Mouse (Mus musculus) megakaryocyte, embryonic 14.5 days (primary cell): ENCODE results near the gene Rpe65. TPM values are rescaled to one million over a fixed set of nuclear protein-coding genes. Genes with fewer than 3 reads are reported as not detected.

Source experiments
- H3K27me3 ChIP-seq: replicated peaks from 2 replicates; pipeline ENCODE3; 2012; ENCODE audit warnings: inconsistent platforms
- H3K36me3 ChIP-seq: replicated peaks from 2 replicates; pipeline ENCODE3; 2012; ENCODE audit warnings: low read length, inconsistent platforms, mixed read lengths
- H3K4me1 ChIP-seq: 2 replicates; pipeline ENCODE4 v1.6.1; 2012; ENCODE audit warnings: inconsistent platforms
- H3K4me3 ChIP-seq: replicated peaks from 2 replicates; pipeline ENCODE3; 2012; ENCODE audit warnings: moderate library complexity, mild to moderate bottlenecking, inconsistent platforms
- H3K9me3 ChIP-seq: 2 replicates; pipeline ENCODE4 v1.6.1; 2012; ENCODE audit warnings: inconsistent platforms
- FLI1 ChIP-seq: IDR thresholded peaks from 2 replicates; pipeline ENCODE4 v1.6.1; 2012; ENCODE audit warnings: low read length, inconsistent platforms, mixed read lengths
- GATA1 ChIP-seq: IDR thresholded peaks from 3 replicates; pipeline ENCODE4 v1.6.1; 2012; ENCODE audit warnings: mixed read lengths, low read length, inconsistent platforms, borderline replicate concordance
- polyA plus RNA-seq: library from polyadenylated mRNA; stranded (reverse); fragments of >175 nt; gene quantifications from 2 replicates; pipeline ENCODE4 v1.2.3, GENCODE M21; 2012; ENCODE audit warnings: low replicate concordance; ENCODE audit not compliant: insufficient read depth

Gene Rpe65
- not detected in 2 replicates for polyA plus RNA-seq

- no peaks in the 10 kb centered on the region for H3K36me3 ChIP-seq
- H3K27me3 ChIP-seq, result no peaks in the 10 kb centered on the region
- no peak within 1 kb of the TSS for H3K4me3 ChIP-seq
- TF ChIP-seq GATA1, result no peak
- TF ChIP-seq FLI1, result no peak
- no peaks in the 10 kb centered on the region for H3K4me1 ChIP-seq
- H3K9me3 ChIP-seq, result no peaks in the 10 kb centered on the region
These were observed at the start of gene Rpe65 for GRCm38 (mm10) chr3:159598875-159599274. Gene Rpe65 (plus strand): TSS chr3:159599175.

- H3K4me1 ChIP-seq, result no peaks in the 10 kb centered on the region
- TF ChIP-seq GATA1 (no peak), FLI1 (no peak)
- no peaks in the 10 kb centered on the region for H3K27me3 ChIP-seq
- H3K36me3 ChIP-seq, result no peaks in the 10 kb centered on the region
- peak overlapping the region; percentile 15 for H3K4me3 ChIP-seq
- no peaks in the 10 kb centered on the region for H3K9me3 ChIP-seq
These were observed 48.8 kb upstream of the Rpe65 start for GRCm38 (mm10) chr3:159550224-159550623.

GRCm38 (mm10) chr3:159614977-159615376 is 16.0 kb downstream of the Rpe65 start:
- Histone ChIP-seq H3K9me3 (no peaks in the 10 kb centered on the region), H3K4me1 (no peaks in the 10 kb centered on the region), H3K36me3 (no peaks in the 10 kb centered on the region), H3K4me3 (no peak overlapping the region), H3K27me3 (no peaks in the 10 kb centered on the region)
- TF ChIP-seq GATA1 (no peak), FLI1 (no peak)

- no peaks in the 10 kb centered on the region for H3K27me3 ChIP-seq
- H3K4me3 ChIP-seq, result no peak overlapping the region
- H3K4me1 ChIP-seq, result no peaks in the 10 kb centered on the region
- no peaks in the 10 kb centered on the region for H3K36me3 ChIP-seq
- no peak for TF ChIP-seq GATA1
- TF ChIP-seq FLI1, result no peak
- no peaks in the 10 kb centered on the region for H3K9me3 ChIP-seq
These were observed 22.1 kb downstream of the Rpe65 start for GRCm38 (mm10) chr3:159621026-159621425.

- Histone ChIP-seq H3K4me3 (no peak overlapping the region), H3K9me3 (no peaks in the 10 kb centered on the region), H3K27me3 (no peaks in the 10 kb centered on the region), H3K4me1 (no peaks in the 10 kb centered on the region), H3K36me3 (no peaks in the 10 kb centered on the region)
- TF ChIP-seq GATA1 (no peak), FLI1 (no peak)
These were observed 25.0 kb downstream of the Rpe65 start for GRCm38 (mm10) chr3:159624010-159624409.

- Histone ChIP-seq H3K4me1 (no peaks in the 10 kb centered on the region), H3K9me3 (no peaks in the 10 kb centered on the region), H3K36me3 (no peaks in the 10 kb centered on the region), H3K27me3 (no peaks in the 10 kb centered on the region), H3K4me3 (no peak overlapping the region)
- no peak for TF ChIP-seq GATA1
- no peak for TF ChIP-seq FLI1
These were observed 61.8 kb downstream of the Rpe65 start for GRCm38 (mm10) chr3:159660741-159661140.

- no peaks in the 10 kb centered on the region for H3K4me1 ChIP-seq
- H3K4me3 ChIP-seq, result no peak overlapping the region
- no peaks in the 10 kb centered on the region for H3K36me3 ChIP-seq
- no peaks in the 10 kb centered on the region for H3K27me3 ChIP-seq
- no peaks in the 10 kb centered on the region for H3K9me3 ChIP-seq
- TF ChIP-seq FLI1 (no peak), GATA1 (no peak)
These were observed 64.4 kb downstream of the Rpe65 start for GRCm38 (mm10) chr3:159663333-159663732.

Other genes with a start within 250 kb of the Rpe65 start
- 0.13 TPM in 1 of 2 replicates, not detected in the other for gene Depdc1a, start 103.7 kb upstream of the Rpe65 start, polyA plus RNA-seq
- 0.62 and 6.9 TPM in 2 replicates for gene Wls, start 240.5 kb downstream of the Rpe65 start, polyA plus RNA-seq